Mouse (Mus musculus) lung, adult 2 months (tissue): ENCODE results near the gene Cetn2.

Experiments used
- CTCF ChIP-seq: fragments of 200-500 bp; IDR thresholded peaks from 2 replicates; pipeline ENCODE4 v1.5.1; 2011; ENCODE audit warnings: mild to moderate bottlenecking, low read length, control low read depth; ENCODE audit not compliant: insufficient read depth
- POLR2A ChIP-seq: fragments of 200-500 bp; IDR thresholded peaks from 2 replicates; pipeline ENCODE4 v1.6.1; 2011; ENCODE audit warnings: low read depth, mild to moderate bottlenecking, control low read depth, low read length, borderline replicate concordance; ENCODE audit errors: extremely low read depth

DNA sequence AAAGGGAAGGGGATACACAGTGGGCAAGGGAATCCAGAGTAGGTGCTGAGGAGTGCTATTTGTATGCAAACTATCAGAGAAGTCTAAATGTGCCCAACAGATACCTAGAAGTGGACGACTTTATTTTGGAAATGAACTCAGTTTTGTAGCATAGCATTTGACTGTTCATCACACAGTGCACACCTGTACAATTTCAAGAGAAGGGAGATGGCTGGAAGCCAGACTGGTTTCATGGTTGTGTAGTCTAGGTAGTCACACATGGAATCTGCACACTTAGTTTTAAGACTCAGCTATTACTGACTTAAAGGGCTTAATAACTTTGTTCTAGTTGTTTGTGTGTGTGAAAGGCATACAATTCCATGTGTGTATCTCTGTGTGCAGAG, 22.2 kb downstream of the Cetn2 start:
- TF ChIP-seq CTCF: no peak
- no peak for TF ChIP-seq POLR2A
